Mouse (Mus musculus) cerebral cortex, adult 2 months (tissue): Measurements from ENCODE around the gene Anpep.

Experiments
- WGBS: fragments of 180-500 bp; shearing (Covaris S2); methylation state at CpG from one replicate; pipeline ENCODE4 v1.1.7; 2018; 5-methylcytosine and 5-hydroxymethylcytosine counted together

The Anpep gene

GRCm38 (mm10) chr7:79860811-79861210 is at the start of gene Anpep:
Gene Anpep (minus strand): TSS chr7:79861059.
- 87% methylated on average over 9 of the region's 9 CpGs for WGBS

DNA sequence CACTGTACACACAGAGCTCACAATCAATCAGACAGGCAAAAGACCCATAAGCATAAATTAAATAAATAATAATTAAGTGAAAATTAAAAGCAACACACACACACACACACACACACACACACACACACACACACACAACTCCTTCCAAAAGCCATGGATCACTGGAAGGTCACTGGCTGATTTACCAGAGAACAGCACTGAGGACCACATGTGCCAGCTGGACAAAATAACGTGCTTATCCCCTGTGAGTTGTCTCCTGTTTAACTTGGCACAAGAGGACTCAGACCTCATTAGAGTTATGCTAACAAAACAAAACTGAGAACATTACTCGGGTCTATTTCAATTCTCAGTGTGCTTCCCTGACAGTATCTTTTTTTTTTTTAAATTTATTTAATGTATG is 46.5 kb upstream of the Anpep start:
- 50% methylated on average over 2 of the region's 2 CpGs for WGBS

DNA sequence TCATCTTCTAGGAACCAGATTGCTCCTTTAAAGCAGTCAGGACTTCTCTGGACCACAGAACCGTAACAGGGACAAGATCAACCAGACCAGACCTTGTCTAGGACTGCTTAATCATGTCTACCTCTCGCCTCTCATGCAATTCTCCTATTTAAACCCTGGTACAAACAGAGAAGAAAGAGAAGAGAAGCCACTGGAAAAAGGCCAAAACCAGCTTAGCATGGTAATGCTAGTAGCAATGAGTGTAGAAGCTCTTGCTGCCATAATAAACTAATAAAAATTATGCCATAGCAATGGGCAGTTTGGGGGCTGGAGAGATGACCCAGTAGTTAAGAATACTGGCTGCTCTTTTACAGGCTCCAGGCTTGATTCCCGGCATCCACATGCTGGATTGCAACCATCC is 46.1 kb upstream of the Anpep start:
- WGBS: 90% methylated on average over 3 of the region's 3 CpGs

- 89% methylated on average over 4 of the region's 4 CpGs for WGBS
These were observed 44.3 kb upstream of the Anpep start for GRCm38 (mm10) chr7:79905193-79905592.

DNA sequence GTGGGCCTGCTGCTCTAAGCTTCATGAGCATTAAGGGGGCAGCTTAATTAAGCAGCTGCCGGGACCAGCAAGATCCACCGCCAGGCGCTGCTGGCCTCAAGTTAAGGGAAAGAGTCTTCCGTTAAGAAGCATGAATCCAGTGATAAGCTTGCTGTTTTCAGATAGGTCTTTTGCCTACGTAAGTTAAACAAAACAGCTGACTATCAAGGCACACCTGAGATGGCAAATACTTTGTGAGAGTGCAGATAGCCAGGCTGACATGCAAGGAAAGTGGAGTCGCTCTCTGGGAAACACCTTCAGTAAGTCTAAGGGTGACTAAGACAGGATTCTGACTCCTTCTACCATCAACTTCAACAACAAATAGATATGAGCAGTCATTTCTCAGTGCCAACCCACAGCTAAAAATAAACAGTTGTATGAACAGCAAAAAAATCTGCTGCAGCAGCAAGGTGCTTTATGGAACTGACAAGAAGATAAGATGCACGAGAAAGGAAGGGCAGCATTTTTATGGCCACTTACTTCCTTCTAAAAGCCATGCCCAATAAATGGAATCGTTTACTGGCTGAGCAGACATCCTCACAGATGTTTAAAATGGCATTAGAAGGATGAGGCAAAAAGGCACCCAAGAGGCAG is 42.4 kb upstream of the Anpep start:
- WGBS: 90% methylated on average over 8 of the region's 8 CpGs

DNA sequence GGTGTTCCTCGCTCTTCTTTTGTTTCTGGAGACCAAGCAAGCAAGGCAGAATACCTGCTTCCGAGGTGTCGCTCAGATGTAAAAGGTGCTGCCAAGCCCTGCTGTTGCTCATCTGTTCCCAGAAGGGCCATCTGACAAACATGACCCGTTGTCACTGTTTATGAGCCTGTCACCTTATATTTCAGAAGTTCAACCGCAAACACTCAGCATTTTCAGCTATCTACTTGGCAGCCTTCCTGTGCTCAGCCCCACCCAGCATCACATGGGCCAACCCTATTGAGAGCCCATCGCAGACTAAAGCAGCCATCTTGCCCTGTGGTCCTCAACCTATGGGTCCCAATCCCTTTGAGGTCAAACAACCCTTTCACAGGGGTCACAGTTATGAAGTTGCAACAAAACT is 39.9 kb upstream of the Anpep start:
- 95% methylated on average over 6 of the region's 6 CpGs for WGBS

GRCm38 (mm10) chr7:79895225-79895624 is 34.4 kb upstream of the Anpep start:
- 88% methylated on average over 3 of the region's 3 CpGs for WGBS

GRCm38 (mm10) chr7:79894790-79895189 is 33.9 kb upstream of the Anpep start:
- 94% methylated on average over 1 of the region's 1 CpGs for WGBS

- WGBS: 96% methylated on average over 6 of the region's 6 CpGs
These were observed 31.9 kb upstream of the Anpep start for GRCm38 (mm10) chr7:79892576-79893428.

DNA sequence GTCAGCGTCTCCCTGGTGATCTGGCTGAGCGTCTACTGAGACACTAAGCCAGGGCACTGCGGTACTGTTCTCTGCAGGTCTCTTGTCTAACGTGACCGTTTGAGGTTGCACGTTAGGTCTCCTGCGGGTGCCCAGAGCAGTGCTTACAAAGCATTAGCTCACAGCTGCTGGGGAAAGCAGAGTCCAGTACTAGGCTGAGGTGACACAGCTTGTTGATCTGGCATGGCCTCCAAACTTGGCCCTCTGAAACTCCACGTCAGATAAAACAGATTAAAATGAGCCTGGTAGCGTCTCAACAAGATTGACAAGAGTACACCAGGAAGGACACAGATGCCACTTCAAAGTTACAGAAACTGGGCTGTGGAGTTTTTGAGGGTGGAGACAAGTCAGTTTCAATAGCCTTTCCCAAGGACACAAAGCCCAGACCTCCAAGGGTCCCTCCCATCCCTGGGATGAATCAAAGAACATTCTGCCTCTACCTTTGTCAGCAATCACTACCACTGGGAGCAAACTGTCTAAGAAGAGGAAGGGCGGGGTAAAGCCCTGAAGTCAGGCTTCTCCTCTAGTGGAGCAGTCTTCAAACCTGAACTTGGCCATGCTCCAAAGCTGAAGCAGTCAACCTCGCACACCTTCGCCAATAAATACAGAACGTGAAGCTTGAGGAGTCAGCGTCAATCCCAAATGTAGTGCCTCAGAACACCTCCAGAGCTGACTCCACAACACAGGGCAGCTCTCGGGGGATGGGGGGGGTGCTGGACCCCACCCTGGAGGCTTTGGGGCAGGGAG is 29.8 kb upstream of the Anpep start:
- WGBS: 89% methylated on average over 15 of the region's 15 CpGs

DNA sequence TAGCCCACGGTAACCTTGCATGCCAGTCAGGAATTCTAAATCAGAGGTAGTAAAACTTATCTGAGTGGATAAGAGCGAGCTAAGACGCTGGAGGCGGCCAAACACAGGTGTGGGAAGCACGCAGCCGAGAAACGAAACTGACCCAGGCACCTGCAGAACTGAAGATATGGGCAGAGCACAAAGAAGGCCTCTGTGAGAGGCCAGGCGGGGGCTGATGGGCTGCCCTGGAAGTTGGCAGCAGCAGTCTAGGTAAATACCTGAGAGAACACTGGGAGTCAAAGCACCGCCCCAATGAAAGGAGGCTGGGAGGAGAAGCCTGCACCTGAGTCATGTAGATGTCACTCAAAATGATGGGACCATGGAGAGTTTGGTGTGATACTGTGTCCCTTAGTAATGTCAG is 27.7 kb upstream of the Anpep start:
- 96% methylated on average over 9 of the region's 9 CpGs for WGBS

GRCm38 (mm10) chr7:79883613-79884334 is 22.9 kb upstream of the Anpep start:
- 89% methylated on average over 7 of the region's 7 CpGs for WGBS

DNA sequence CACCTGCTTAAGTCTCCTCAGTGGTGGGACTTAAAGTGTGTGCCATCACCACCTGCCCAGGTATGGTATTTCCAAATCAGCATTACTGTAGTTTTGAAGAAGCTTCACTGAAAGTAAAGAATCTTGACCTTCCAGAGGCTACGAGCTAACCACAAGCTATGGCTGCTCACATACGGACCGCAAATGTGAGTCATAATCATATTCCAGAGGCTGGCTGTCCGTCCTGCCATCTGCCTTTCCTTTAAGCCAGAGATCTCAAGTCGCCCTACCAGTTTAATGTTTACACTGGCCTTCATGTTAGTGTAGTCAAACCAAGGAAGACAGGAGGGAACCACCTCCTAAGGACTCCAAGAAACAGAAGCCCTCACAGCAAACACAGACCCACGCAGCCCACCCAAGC is 21.0 kb upstream of the Anpep start:
- 95% methylated on average over 6 of the region's 6 CpGs for WGBS

GRCm38 (mm10) chr7:79880998-79881397 is 20.1 kb upstream of the Anpep start:
- 50% methylated on average over 3 of the region's 3 CpGs for WGBS

DNA sequence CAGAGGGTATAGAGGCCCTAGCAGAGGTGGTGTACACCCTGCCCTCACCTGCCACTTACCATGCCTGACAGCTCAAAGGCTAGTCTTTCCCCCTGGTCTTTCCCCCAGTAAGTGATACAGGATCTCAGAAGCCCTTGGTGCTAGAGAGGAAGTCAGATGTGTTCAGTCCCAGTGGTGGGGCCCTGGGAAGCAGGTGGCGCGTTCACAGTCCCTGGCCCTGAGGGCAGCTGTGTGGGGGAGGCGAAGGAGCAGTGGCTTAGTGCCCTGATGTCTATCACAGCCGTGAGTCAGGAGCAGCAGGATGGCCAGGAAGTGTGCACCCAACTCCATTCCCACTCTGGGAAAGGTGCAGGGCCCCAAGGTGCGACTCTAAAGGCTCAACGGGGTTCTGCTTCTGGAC is 19.2 kb upstream of the Anpep start:
- WGBS: 89% methylated on average over 6 of the region's 6 CpGs

DNA sequence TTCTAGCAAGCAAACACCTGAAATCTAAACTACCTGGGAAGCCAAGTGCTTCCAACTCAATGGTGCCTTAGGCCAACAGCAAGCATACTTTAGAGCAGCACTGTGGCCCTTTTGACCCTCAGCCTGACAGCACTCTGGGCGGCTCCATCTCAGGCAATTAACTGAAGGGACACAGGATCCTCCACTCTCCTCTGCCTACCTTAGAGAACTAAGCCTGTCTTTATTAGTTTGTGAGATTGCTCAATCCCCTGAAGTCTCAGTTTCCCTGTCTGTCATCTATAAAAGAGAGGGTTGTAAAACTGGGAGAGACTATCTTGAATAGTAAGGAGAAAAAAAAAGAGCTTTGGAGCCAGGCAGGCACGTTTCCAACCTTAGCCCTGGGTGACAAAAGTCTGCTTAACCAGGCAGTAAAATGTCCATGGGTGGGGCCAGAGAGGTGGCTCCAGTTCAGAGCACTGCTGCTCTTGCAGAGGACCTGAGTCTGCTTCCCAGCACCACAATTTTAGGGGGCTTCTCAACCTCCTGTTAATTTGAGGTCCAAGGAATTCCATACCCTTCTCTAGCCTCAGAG is 17.7 kb upstream of the Anpep start:
- WGBS: 79% methylated on average over 2 of the region's 2 CpGs

DNA sequence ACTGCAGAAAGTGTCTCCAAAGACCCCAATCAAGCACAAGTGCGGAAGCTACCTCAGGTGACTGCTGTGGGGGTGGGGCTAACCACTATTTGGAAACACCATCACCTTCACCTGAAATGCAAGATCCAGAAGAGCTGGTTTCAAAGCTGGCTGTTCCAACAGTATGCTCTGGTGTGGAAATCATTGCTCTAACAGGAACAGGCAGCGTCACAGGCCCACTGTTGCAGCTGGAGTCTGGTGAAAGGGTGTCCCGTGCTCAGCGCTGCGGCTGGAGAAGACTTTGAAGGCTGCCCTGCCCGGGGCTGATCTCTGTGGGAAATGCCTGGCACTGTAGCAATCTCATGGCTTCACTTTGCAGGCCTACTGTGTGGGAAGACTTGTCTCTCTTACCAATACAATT is 12.5 kb upstream of the Anpep start:
- 89% methylated on average over 6 of the region's 6 CpGs for WGBS

- 85% methylated on average over 6 of the region's 6 CpGs for WGBS
These were observed 11.0 kb upstream of the Anpep start for GRCm38 (mm10) chr7:79871797-79872345.

DNA sequence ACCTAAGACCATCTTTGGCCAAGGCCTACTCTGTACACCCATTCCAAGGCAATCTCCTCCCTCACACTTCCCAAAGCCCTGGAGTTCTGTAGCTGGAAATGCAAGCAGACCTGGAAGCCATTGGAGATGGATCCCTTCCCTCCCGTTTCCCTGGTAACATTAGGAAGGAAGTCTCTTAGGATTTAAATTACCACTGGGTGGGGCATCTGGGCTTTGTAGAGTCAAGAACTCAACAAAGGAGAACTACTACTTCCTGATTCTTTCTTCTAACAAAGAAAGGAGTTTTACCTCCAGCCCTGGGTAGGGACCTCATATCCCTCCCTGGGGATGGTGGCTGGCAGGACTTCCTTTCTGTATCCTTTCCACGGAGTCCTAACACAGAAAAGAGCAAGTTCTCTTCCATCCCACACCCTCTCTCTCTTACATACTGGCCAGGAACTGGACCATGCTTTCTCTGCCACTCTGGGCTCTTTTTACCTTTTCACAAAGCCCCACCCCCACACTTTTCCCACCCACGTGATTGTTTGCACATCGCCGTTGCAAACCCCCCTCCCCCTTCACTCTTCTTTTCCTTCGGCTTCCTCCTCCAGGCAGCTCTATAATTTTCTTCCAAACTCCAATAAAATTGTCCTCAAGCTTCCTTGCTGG is 8.3 kb upstream of the Anpep start:
- WGBS: 41% methylated on average over 6 of the region's 6 CpGs

DNA sequence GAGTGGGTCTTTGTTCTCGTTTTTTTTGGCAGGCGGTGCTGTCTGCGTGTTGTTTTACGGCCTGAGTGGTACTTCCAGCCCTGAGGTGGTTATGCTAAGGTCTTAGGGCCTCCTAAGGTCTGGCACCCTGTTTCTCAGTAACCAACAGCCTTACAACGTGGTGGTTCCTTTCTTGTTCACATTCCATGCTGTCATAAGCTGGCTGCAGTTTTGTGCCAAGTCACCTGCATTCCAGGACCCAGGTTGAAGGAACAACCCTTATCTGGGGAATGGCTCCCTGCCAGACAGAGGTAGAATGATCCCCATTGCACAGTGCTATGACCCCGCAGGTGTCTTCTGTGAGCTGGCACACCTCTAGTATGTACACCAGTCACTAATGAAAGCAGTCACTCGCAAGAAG is 7.6 kb upstream of the Anpep start:
- 85% methylated on average over 7 of the region's 7 CpGs for WGBS

DNA sequence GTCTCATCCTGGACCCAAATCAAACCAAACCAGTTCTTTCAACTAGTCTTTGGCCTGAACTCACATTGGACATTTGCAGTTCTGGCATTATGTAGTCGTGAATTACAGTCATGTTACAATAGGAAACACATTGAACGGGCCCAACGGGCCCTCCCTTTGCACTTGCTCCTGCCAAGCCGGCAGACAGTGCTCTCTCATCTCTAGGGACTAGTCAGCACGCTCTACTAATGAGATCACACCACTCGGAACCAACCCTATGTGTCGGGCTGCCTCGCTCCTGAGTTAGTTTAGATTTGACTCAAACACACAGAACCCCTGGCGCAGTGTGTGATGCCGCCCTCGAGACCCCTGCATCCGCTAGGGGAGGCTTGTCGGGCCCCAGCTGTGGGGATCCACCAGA is 7.0 kb upstream of the Anpep start:
- 81% methylated on average over 13 of the region's 13 CpGs for WGBS
